Mouse (Mus musculus) CD4-positive, CD25-positive, alpha-beta regulatory T cell, adult 9 weeks (primary cell): ENCODE data around the gene Sp7. TPM values are rescaled to one million over a fixed set of nuclear protein-coding genes. Genes with fewer than 3 reads are reported as not detected.

Source experiments
- polyA plus RNA-seq: library from polyadenylated mRNA; unstranded; fragments of 100-300 nt; shearing (Covaris generic); gene quantifications from one replicate; pipeline ENCODE4 v1.2.1, GENCODE M21; 2017

Sp7 gene
- polyA plus RNA-seq, result not detected

GRCm38 (mm10) chr15:102366733-102367344 lies at the start of gene Sp7:
Gene Sp7, minus strand, starts transcription at chr15:102367182.

GRCm38 (mm10) chr15:102405489-102406195 lies 38.7 kb upstream of the Sp7 start, which contains the start of gene Sp1:
Gene Sp1, plus strand, starts transcription at chr15:102406143.

GRCm38 (mm10) chr15:102350138-102350941 lies 16.6 kb downstream of the Sp7 start, which contains the start of gene Aaas:
Gene Aaas, minus strand, starts transcription at chr15:102350771.

GRCm38 (mm10) chr15:102331610-102332015 lies 35.4 kb downstream of the Sp7 start, which contains the start of gene Myg1:
Gene Myg1, plus strand, starts transcription at chr15:102331709.

GRCm38 (mm10) chr15:102326022-102326576 lies 40.9 kb downstream of the Sp7 start, which contains the start of gene Pfdn5:
Gene Pfdn5, plus strand, starts transcription at chr15:102326116.

Other genes starting within 250 kb of the Sp7 start
- gene Spryd3, start 230.9 kb downstream of the Sp7 start, polyA plus RNA-seq, result 67.5 TPM
- gene Igfbp6, start 222.8 kb downstream of the Sp7 start, polyA plus RNA-seq, result 0.41 TPM
- gene Soat2, start 216.7 kb downstream of the Sp7 start, polyA plus RNA-seq, result 0.91 TPM
- 48.6 TPM for gene Zfp740, start 163.9 kb downstream of the Sp7 start, polyA plus RNA-seq
- 18.0 TPM for gene Csad, start 162.5 kb downstream of the Sp7 start, polyA plus RNA-seq
- gene Itgb7, start 135.2 kb downstream of the Sp7 start, polyA plus RNA-seq, result 649 TPM
- 46.8 TPM for gene Rarg, start 109.7 kb downstream of the Sp7 start, polyA plus RNA-seq
- not detected for gene Gm9918, start 96.6 kb downstream of the Sp7 start, polyA plus RNA-seq
- gene Mfsd5, start 87.7 kb downstream of the Sp7 start, polyA plus RNA-seq, result 63.4 TPM
- gene Espl1, start 70.9 kb downstream of the Sp7 start, polyA plus RNA-seq, result 1.7 TPM
- gene Pfdn5, start 41.1 kb downstream of the Sp7 start, polyA plus RNA-seq, result 684 TPM
- gene Myg1, start 35.5 kb downstream of the Sp7 start, polyA plus RNA-seq, result 119 TPM
- gene Aaas, start 16.4 kb downstream of the Sp7 start, polyA plus RNA-seq, result 60.5 TPM
- 19.6 TPM for gene Sp1, start 39.0 kb upstream of the Sp7 start, polyA plus RNA-seq
- not detected for gene Amhr2, start 78.2 kb upstream of the Sp7 start, polyA plus RNA-seq
- 586 TPM for gene Prr13, start 91.8 kb upstream of the Sp7 start, polyA plus RNA-seq
- 118 TPM for gene Pcbp2, start 103.4 kb upstream of the Sp7 start, polyA plus RNA-seq
- gene Gm10337, start 136.5 kb upstream of the Sp7 start, polyA plus RNA-seq, result not detected
- 10.6 TPM for gene Map3k12, start 149.9 kb upstream of the Sp7 start, polyA plus RNA-seq
- 71.5 TPM for gene Tarbp2, start 151.0 kb upstream of the Sp7 start, polyA plus RNA-seq
- gene Npff, start 157.8 kb upstream of the Sp7 start, polyA plus RNA-seq, result 6.2 TPM